Mouse (Mus musculus) T-helper 2 cell (primary cell): Measurements from ENCODE around the gene S100a4.

Source experiments
- in situ Hi-C: fragments of 300-600 bp; cut with MboI, MseI; formaldehyde crosslinking; loops from one replicate; pipeline ENCODE4 v1.15.1; 2025; ENCODE audit warnings: high pct_unique_total_duplicates

The S100a4 gene

GRCm38 (mm10) chr3:90599401-90599800 lies 4.2 kb upstream of the S100a4 start:
- in situ Hi-C loops: no loop called here

DNA sequence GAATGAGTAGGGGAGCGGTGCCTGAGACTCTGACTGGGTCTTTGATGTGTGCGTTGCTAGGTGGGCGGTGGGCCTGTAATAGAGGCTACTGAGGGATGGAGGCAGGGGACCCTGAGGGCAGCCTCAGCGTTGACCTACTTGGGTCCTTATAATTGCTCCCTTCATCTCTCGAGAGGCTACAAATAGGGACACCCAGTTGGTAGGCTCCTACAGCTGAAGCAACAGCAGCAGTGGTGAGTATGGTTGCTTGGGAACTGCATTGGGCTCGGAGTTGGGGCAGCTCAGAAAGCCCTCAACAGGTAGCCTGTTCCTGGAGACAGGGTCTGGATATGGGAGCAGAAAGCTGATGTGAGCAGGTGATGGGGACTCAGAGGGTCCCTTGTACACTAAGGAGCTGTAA lies 3.5 kb upstream of the S100a4 start:
- in situ Hi-C loops: loop anchor here (5.0 kb wide), 1 partner anchor 83 kb away; no protein-coding TSS in a partner anchor

DNA sequence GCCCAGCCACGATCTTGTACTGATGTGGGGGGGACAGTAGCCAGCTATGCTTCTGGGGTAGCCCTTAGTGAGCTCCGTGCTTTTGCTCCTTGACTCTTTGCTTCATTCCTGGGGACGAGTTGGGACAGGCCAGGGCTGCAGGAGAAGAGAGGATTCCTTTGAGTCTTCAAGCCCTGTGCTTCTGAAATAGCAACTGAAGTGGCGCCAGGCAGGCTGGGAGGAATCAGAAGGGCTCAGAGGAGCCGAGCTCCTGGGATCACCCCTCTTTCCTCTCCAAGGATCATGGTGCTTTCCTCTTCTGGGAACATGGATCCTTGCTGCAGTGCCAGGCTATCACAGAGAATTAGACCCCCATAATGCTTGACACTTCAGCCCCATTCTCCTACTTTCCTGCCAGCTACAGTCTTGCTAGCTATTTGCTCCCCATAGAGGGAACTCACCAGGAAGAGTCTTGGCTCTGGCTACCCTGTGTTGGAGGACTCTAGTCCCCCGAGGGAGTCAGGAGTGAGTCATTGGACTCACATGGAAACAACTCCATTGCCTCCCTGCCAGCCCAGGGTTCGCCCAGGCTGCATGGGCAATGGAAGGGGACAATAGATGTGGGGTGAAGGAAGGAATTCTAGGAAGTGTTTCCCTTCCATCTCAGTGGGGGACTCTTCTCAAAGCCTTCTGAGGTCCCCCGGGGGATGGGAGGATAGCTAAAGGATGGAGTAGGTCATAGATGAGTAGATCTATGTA lies 2.9 kb upstream of the S100a4 start:
- in situ Hi-C loops: loop anchor here (5.0 kb wide), 1 partner anchor 83 kb away; no protein-coding TSS in a partner anchor

GRCm38 (mm10) chr3:90601486-90602110 lies 2.0 kb upstream of the S100a4 start, which contains the start of gene Gm42674:
TSS of gene Gm42674 (plus strand) at chr3:90601904.
- in situ Hi-C loops: loop anchor here (5.0 kb wide), 1 partner anchor 84 kb away; no protein-coding TSS in a partner anchor

GRCm38 (mm10) chr3:90604416-90604815 lies 845 bp downstream of the S100a4 start:
- in situ Hi-C loops: loop anchor here (5.0 kb wide), 1 partner anchor 87 kb away; no protein-coding TSS in a partner anchor

DNA sequence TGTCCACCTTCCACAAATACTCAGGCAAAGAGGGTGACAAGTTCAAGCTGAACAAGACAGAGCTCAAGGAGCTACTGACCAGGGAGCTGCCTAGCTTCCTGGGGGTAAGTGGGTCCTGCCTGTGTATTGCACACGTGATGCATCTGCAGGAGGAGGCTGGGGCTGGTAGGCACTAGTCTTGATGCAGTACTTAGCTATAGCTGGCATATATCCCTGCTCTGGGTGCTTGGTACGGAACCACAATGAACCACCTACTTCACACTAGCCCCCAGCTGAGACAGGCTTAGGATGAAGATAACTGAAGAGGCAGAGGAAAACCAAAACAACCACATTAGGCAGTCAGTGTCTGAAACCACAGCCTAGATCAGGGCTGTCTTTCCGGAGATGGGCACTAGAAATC lies 1.5 kb downstream of the S100a4 start:
- in situ Hi-C loops: no loop called here

- in situ Hi-C loops: no loop called here
Measured at GRCm38 (mm10) chr3:90605736-90606135, 2.2 kb downstream of the S100a4 start.

DNA sequence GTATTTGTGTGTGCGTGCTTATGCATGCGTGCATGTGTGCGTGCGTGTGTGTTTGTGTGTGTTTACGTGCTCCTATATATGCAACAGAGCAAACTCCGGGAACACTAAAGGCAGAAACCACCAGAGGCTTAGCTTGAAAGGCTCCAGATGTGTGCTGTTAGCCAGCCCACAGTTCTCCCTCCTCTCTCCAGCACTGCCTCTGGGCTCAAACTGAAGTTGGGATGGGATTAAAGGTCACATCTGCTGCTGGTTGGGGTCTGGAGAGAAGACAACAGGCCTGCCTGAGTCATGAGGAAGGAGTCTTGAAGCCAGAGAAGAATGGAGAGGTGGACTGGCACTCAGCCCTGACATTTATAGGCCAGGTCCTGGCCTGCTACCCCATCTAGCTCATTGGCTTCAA lies 2.6 kb downstream of the S100a4 start:
- in situ Hi-C loops: no loop called here

DNA sequence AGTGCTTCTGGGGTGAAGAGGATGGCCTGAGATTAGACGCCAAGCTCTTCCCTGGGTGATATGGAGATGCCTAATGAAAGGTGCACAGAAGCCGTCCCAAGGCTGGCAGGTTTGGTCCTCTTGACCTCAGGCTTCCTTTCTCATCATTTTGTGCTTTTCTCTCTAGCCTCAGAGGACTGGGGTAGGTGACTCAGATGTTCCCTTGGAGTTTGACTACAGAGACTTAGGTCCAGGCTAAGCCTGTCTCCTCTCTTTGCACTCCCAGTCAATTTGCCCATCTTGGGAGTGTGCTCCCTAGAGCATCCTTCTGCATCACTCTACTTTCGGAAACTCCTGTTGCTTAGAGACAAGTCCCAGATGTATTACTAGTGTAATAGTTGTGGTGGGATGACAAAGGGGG lies 3.8 kb downstream of the S100a4 start:
- in situ Hi-C loops: no loop called here

- in situ Hi-C loops: no loop called here
Measured at GRCm38 (mm10) chr3:90608223-90608622, 4.7 kb downstream of the S100a4 start, which contains the start of gene S100a5. TSS of gene S100a5 (plus strand) at chr3:90608523.

DNA sequence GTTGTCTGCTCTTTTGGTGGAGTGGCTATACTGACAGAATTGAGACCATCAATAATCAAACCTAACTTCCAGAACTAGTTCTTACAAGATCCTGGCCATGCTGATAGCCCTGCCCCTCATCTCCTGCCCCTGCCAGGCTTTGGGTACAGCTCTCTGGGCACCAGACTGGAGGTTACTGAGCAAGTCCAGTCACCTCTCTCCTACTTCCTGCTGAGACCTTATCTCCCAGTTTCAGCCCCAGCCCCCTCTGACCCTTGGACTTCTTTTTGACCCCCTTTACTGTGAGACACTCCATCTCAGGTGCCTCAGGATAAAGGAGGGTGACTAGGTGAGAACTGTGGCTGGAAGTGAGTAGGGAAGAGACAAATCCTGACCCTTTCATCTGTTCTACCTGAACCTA lies 5.5 kb downstream of the S100a4 start:
- in situ Hi-C loops: no loop called here

GRCm38 (mm10) chr3:90611494-90611893 lies 7.9 kb downstream of the S100a4 start:
- in situ Hi-C loops: no loop called here

DNA sequence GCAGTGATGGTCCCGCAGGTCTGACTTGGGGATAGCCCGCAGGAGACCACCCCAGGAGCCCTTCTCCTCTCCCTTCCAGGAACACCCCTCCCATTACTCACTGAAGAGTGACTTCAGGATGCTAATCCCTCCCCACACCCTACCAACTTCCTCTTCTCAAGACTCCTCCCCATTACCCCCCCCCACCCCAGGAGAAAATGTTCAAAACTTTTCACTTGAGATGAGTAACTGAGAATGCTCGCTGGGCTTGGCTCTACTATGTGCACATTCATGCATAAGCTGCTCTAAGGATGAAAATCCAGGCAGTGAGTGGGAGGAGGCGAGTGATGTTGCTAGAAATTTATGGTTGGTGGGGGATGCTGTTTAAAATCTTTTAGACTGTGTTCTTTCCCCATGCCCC lies 8.5 kb downstream of the S100a4 start:
- in situ Hi-C loops: no loop called here

GRCm38 (mm10) chr3:90612728-90613291 lies 9.2 kb downstream of the S100a4 start, which contains the start of gene S100a6:
TSS of gene S100a6 (plus strand) at chr3:90612882.
- in situ Hi-C loops: no loop called here

GRCm38 (mm10) chr3:90613461-90614147 lies 10.0 kb downstream of the S100a4 start:
- in situ Hi-C loops: no loop called here

DNA sequence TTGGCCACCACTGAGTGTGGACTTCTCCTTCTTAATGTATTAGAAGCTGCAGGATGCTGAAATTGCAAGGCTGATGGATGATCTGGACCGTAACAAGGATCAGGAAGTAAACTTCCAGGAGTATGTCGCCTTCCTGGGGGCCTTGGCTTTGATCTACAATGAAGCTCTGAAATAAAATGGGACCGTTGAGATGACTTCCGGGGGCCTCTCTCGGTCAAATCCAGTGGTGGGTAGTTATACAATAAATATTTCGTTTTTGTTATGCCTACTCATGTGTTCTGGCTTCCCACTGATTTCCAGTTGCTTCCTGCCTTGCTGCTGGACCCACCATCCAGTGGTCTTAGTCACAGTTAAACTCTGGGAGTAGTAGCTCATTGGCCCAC lies 10.6 kb downstream of the S100a4 start:
- in situ Hi-C loops: no loop called here

DNA sequence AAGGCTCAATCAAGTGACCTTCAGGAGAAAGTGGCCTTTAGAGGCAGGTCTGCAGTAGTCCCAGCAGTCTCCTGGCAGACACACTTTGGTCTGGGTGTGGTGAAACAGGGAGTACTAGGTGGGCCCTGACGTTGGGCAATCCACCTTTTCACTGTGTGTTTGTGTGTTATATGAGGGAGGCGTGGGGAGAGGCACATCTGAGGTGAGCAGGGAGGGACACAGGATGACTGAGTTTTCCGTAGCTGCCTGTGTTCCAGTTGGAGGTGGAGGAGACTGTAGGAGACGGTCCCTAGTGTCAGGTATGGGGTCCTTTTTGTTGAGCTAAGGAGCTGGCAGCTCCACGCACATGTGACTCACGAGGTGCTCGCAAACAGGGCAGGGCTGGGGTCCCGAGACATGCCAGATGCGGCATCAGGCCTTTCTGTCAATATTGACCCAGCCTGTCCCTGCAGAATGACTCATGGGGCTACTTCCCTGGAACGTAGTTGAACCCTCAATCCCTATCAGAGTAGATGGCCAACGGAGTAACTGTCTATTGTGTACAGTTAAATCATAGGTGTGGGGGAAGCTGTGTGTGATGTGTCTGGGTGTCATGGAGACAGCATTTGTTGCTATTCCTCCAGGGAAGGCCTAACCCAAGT lies 11.2 kb downstream of the S100a4 start:
- in situ Hi-C loops: loop anchor here (5.0 kb wide), 1 partner anchor 32 kb away; no protein-coding TSS in a partner anchor

DNA sequence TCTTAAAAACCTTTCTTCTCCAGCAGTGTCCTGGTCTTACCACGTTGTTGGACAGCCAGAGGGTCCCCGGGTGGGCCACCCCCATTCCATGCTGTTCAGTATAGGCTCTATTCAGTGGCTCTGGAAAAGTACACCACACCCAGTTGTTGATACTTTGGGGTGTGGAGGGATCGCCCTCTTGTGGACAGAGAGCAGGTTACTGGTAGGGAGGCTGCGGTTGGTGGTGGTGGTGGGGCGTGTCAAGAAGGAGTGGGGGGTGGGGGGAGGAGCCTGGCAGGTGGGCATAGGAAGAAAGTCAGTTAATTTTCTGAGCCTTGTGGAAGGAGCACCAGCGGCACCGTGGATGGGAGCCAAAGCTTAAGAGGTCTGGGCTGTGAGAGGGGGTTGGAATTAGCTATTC lies 11.8 kb downstream of the S100a4 start:
- in situ Hi-C loops: loop anchor here (5.0 kb wide), 1 partner anchor 33 kb away; no protein-coding TSS in a partner anchor

DNA sequence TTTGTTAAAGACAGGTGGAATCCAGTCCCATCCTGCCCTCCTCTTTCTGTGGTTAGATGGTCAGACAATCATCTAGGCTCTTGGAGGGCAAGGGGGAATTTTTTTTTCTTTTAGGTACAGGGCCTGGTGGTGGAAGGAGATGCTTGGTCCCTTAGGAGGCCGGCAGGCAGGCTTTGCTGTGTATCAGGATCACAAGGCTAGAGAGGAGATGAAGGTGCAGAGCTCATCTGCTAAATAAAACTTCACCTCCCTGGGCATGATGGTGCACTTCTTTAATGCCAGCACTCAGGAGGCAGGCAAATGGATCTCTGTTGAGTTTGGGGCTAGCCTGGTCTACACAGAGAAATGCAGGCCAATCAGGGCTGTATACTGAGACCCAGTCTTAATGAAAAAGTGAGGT lies 12.3 kb downstream of the S100a4 start:
- in situ Hi-C loops: loop anchor here (5.0 kb wide), 1 partner anchor 34 kb away; no protein-coding TSS in a partner anchor

GRCm38 (mm10) chr3:90617586-90617985 lies 14.0 kb downstream of the S100a4 start:
- in situ Hi-C loops: loop anchor here (5.0 kb wide), 1 partner anchor 35 kb away; no protein-coding TSS in a partner anchor

DNA sequence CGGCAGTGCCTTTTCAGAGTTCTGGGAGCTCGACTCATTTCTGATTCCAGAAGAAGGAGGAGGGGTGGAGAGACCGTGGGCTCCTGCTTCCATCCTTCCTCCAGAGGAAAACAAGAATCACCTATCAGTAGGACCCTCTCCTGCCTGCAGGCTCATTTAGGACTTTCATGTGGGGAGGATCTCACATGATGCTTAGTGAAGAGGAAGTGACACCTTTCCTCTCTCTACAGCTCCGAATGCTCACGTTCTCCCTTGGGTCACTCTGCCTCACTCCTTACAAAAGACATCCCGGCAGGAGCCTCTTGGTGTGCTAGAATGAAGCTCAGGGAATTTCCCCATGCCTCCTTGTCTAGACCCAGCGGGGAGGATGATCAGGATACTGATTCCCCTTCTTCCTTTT lies 18.0 kb downstream of the S100a4 start:
- in situ Hi-C loops: no loop called here
